In the genomic region with DNA sequence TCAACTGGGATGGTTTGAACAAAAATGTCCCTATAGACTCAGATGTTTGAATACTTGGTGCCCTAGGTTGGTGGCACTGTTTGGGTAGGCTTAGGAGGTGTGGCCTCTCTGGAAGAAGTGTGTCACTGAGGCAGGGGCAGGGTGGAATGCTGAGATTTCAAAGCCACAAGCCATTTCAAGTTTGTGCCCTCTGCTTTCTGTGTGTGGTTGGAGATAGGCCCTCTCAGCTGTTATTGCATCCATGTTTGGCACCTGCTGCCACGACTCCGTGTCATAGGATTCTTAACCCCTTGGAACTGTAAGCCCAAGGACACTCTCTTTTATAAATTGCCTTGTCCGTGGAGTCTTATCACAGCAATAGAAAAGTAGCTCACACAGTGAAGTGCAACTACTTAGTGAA, we compare ENCODE assay signal across 25 mouse cellular contexts.
"Had no signal": no experiment of that assay in that cellular context is flagged by ENCODE, and none has a peak within 500 bp of the region (broad histone marks: within the 10 kb centered on the region; RNA-seq: fewer than 3 reads in every experiment).

No protein-coding gene starts in this region.

- H3K4me3 ChIP-seq: embryonic facial prominence, embryonic 10.5 days; embryonic facial prominence, embryonic 12.5 days; embryonic facial prominence, embryonic 13.5 days; embryonic facial prominence, embryonic 15.5 days; erythroblast, embryonic 14.5 days; forebrain, embryonic 10.5 days; forebrain, embryonic 12.5 days; forebrain, embryonic 13.5 days; forebrain, embryonic 15.5 days; gastrocnemius, adult 2 months; heart, adult 2 months had no signal

- H3K27me3 ChIP-seq: embryonic facial prominence, embryonic 12.5 days; embryonic facial prominence, embryonic 13.5 days; embryonic facial prominence, embryonic 15.5 days; forebrain, embryonic 12.5 days; forebrain, embryonic 13.5 days; forebrain, embryonic 15.5 days had no signal

- H3K36me3 ChIP-seq: embryonic facial prominence, embryonic 10.5 days; embryonic facial prominence, embryonic 12.5 days; embryonic facial prominence, embryonic 13.5 days; embryonic facial prominence, embryonic 15.5 days; forebrain, embryonic 10.5 days; forebrain, embryonic 12.5 days; forebrain, embryonic 15.5 days had no signal

- DNase-seq: cerebellum, adult 8-10 months; cerebellum, adult 9-10 months; cerebellum, adult 9-11 months; cerebellum, postnatal 10 days; cerebellum, postnatal 14 days; cerebellum, postnatal 25 days; cerebellum, postnatal 36 days; embryo, embryonic 11 days; forebrain, postnatal 0 days; gastrocnemius, adult 2 months; gastrocnemius, postnatal 10 days; gastrocnemius, postnatal 14 days; gastrocnemius, postnatal 25 days; gastrocnemius, postnatal 36 days; heart, adult 18-20 months; heart, adult 2 months had no signal

- H3K4me2 ChIP-seq: embryonic facial prominence, embryonic 12.5 days; embryonic facial prominence, embryonic 13.5 days; embryonic facial prominence, embryonic 15.5 days; forebrain, embryonic 12.5 days; forebrain, embryonic 13.5 days; forebrain, embryonic 15.5 days had no signal
